10 mouse cellular contexts compared by ENCODE assay signal in the genomic region with DNA sequence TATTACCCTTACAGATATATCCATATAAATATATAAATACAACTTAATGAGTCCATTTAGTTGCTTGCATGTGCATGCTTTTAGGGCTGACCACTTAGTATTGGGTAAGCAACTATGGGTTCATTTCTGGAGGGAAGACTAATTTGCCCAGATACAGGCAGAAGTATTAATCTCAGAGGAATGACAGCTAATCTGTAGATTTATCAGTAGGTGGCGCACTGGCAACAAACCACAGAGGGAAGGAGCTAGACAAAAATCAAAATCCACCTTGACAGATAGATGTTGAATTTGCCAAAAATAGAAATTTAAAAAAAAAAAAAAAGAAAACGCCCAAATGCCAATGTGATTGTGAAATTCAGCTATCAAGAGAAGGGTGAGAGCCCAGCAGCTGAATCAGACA.
DNase-seq lines count a peak whose midpoint lies in the region; ATAC-seq and TF ChIP-seq lines count a peak whose summit lies in the region.
"Had no signal": no experiment of that assay in that cellular context is flagged by ENCODE, and none has a peak within 500 bp of the region (broad histone marks: within the 10 kb centered on the region; RNA-seq: fewer than 3 reads in every experiment).

No protein-coding gene starts in this region.

- peak; percentile 77 for TF ChIP-seq CTCF in layer of hippocampus, adult 2 months (conservative IDR thresholded peaks at IDR 0.05)

- DNase-seq in cerebellum, adult 18-20 months: peak; percentile 10 to 22
- DNase-seq in layer of hippocampus, adult 2 months (ENCODE audit: low spot score in 2 of 2): peak in 1 of 2 experiments; percentile 17
- no peak for DNase-seq in layer of hippocampus, postnatal 10 days (ENCODE audit: low spot score in 2 of 2)
- DNase-seq in 416B (ENCODE audit: low read depth): peak; percentile 36
- DNase-seq in cerebellum, postnatal 10 days: peak; percentile 44 to 64
- no peak for DNase-seq in spleen, postnatal 36 days (ENCODE audit: low spot score in 2 of 2)
- DNase-seq in ovary, adult 18-20 months (ENCODE audit: low spot score): no peak

- no peak for ATAC-seq in cerebellum, adult (ENCODE audit: insufficient number of reproducible peaks, low FRiP score, low TSS enrichment)

- no peak overlapping the region for H3K27ac ChIP-seq in layer of hippocampus, adult 2 months
- H3K27ac ChIP-seq: heart, embryonic 10.5 days had no signal

- H3K4me3 ChIP-seq in layer of hippocampus, adult 2 months: no peak overlapping the region
- H3K4me3 ChIP-seq: heart, embryonic 10.5 days; myocyte had no signal

Comparison
In these comparisons a context has a peak if more than half of its experiments do, and no peak if none do; other contexts are left out.
1. DNase-seq: peak in cerebellum, adult 18-20 months (2 of 2), 416B (single experiment) and cerebellum, postnatal 10 days (2 of 2); none in layer of hippocampus, postnatal 10 days (0 of 2), spleen, postnatal 36 days (0 of 2) and ovary, adult 18-20 months (single experiment).